Mouse (Mus musculus) adrenal gland, postnatal 25 days (tissue): Measurements from ENCODE around the gene Arpc1b. TPM values are rescaled to one million over a fixed set of nuclear protein-coding genes. Genes with fewer than 3 reads are reported as not detected.
A peak's percentile ranks its signal among the peaks of the same experiment; 100 is the strongest.

Experiments
- DNase-seq: peaks from one replicate; pipeline ENCODE4 v3.0.0; 2021; ENCODE audit warnings: mixed read lengths
- total RNA-seq: library from RNA; stranded (reverse); gene quantifications from 2 replicates; pipeline ENCODE4 v1.2.3, GENCODE M21; 2021

Arpc1b gene
- total RNA-seq, 1 experiment from 2014 or later: 311 TPM

DNA sequence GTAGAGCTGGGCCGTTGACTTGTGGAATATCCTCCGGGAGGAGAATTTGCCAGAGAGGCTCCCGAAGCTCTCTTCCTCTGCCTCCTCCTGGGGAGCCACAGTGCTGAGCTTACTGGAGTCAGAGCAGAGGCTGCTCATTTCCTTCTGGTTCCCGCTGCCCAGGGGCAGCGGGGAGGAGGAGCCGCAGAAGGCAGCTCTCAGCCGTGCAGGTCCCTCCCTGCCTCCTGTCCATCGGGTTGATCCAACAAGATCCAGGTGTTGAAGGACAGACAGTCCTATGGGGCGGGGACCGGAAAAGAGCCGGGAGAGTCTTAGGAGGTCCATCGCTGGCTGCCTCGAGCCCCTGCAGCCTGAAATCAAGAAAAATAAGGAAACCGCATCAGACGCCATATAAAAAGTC lies 51.2 kb downstream of the Arpc1b start:
- peak; percentile 5 for DNase-seq

- peak; percentile 98 for DNase-seq
Measured at GRCm38 (mm10) chr5:145166536-145167305, 52.7 kb downstream of the Arpc1b start, which contains the start of the genes Ptcd1 and Cpsf4. TSS of gene Ptcd1 (minus strand) at chr5:145167108. TSS of gene Cpsf4 (plus strand) at chr5:145167213.

GRCm38 (mm10) chr5:145167306-145167661 lies 53.3 kb downstream of the Arpc1b start:
- no peak for DNase-seq

DNA sequence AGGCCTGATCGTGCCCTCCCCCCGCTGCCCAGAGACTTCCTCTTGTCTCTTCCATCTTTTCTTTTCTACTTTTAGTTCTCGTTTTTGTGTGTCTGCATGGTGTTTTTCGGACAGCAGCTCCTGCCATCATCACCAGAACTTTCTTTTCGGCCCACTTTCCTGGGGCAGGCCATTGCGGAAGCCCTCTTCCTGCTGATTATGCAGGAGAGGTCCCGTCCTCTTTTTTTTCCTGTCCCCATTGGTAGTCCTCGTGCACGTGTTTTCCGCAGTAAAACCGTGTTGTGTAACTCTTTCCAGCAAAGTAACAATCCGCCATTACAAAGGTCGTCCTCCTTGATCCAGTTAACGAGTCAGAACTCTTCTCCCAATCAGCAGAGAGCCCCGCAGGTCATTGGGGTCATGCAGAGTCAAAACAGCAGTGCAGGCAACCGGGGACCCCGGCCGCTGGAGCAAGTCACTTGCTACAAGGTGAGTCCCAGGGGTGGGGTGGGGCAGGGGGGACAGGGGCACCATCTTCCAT lies 64.5 kb downstream of the Arpc1b start:
- DNase-seq: no peak

Other genes with a start within 250 kb of the Arpc1b start
- gene Smurf1, start 148.4 kb upstream of the Arpc1b start, total RNA-seq: 18.8 and 24.7 TPM in 2 replicates
- gene Gm4871, start 81.5 kb upstream of the Arpc1b start, total RNA-seq: not detected in 2 replicates
- gene 1700018F24Rik, start 71.2 kb upstream of the Arpc1b start, total RNA-seq: not detected in 2 replicates
- 110 and 126 TPM in 2 replicates for gene Arpc1a, start 30.4 kb upstream of the Arpc1b start, total RNA-seq
- gene Kpna7, start 30.2 kb upstream of the Arpc1b start, total RNA-seq: not detected in 2 replicates
- 91.0 and 131 TPM in 2 replicates for gene Pdap1, start 26.0 kb downstream of the Arpc1b start, total RNA-seq
- 113 and 115 TPM in 2 replicates for gene Bud31, start 26.1 kb downstream of the Arpc1b start, total RNA-seq
- 35.1 and 38.5 TPM in 2 replicates for gene Ptcd1, start 52.9 kb downstream of the Arpc1b start, total RNA-seq
- 22.9 and 23.2 TPM in 2 replicates for gene Cpsf4, start 53.0 kb downstream of the Arpc1b start, total RNA-seq
- gene Atp5j2, start 77.8 kb downstream of the Arpc1b start, total RNA-seq: 437 and 448 TPM in 2 replicates
- gene Zkscan14, start 87.7 kb downstream of the Arpc1b start, total RNA-seq: 9.3 and 13.3 TPM in 2 replicates
- 11.1 and 12.9 TPM in 2 replicates for gene Zkscan5, start 90.3 kb downstream of the Arpc1b start, total RNA-seq
- 59.8 and 67.4 TPM in 2 replicates for gene Zfp655, start 117.5 kb downstream of the Arpc1b start, total RNA-seq
- 18.0 and 19.2 TPM in 2 replicates for gene Zscan25, start 166.3 kb downstream of the Arpc1b start, total RNA-seq
- gene Cyp3a57, start 231.1 kb downstream of the Arpc1b start, total RNA-seq: 0.27 TPM in 1 of 2 replicates, not detected in the other